Mouse (Mus musculus) midbrain, embryonic 16.5 days (tissue): ENCODE results near the gene Rap1gds1. TPM values are rescaled to one million over a fixed set of nuclear protein-coding genes. Genes with fewer than 3 reads are reported as not detected.

Source experiments
- ATAC-seq: fragments of 200-750 bp; cut with Nextera tagmentation; 2 replicates; pipeline ENCODE4 v1.8.0; 2017; ENCODE audit warnings: moderate TSS enrichment
- H3K27ac ChIP-seq: fragments of 300-500 bp; sonication (generic); 2 replicates; pipeline ENCODE4 v1.5.1; 2014; ENCODE audit warnings: mild to moderate bottlenecking, low read length, mixed read lengths
- H3K27me3 ChIP-seq: fragments of 300-500 bp; sonication (generic); 2 replicates; pipeline ENCODE4 v1.6.1; 2014; ENCODE audit warnings: low read depth, low read length, mixed read lengths; ENCODE audit not compliant: control insufficient read depth, insufficient read depth
- H3K36me3 ChIP-seq: fragments of 300-500 bp; sonication (generic); 2 replicates; pipeline ENCODE4 v1.6.1; 2014; ENCODE audit warnings: mild to moderate bottlenecking, low read length, moderate library complexity, mixed read lengths; ENCODE audit not compliant: control insufficient read depth, insufficient read depth
- H3K4me1 ChIP-seq: fragments of 300-500 bp; sonication (generic); 2 replicates; pipeline ENCODE4 v1.6.1; 2014; ENCODE audit warnings: mild to moderate bottlenecking, low read length, mixed read lengths; ENCODE audit not compliant: control insufficient read depth, insufficient read depth
- H3K4me2 ChIP-seq: fragments of 300-500 bp; sonication (generic); 2 replicates; pipeline ENCODE4 v1.6.1; 2014; ENCODE audit warnings: mild to moderate bottlenecking, low read length, mixed read lengths
- H3K4me3 ChIP-seq: fragments of 300-500 bp; sonication (generic); 2 replicates; pipeline ENCODE4 v1.5.1; 2014; ENCODE audit warnings: low read depth, mild to moderate bottlenecking, low read length, moderate library complexity, mixed read lengths
- H3K9ac ChIP-seq: fragments of 300-500 bp; sonication (generic); 2 replicates; pipeline ENCODE4 v1.6.1; 2014; ENCODE audit warnings: low read depth, low read length, mixed read lengths
- H3K9me3 ChIP-seq: fragments of 300-500 bp; sonication (generic); replicated peaks from 2 replicates; pipeline ENCODE4 v1.6.1; 2014; ENCODE audit warnings: mild to moderate bottlenecking, low read length, mixed read lengths; ENCODE audit not compliant: control insufficient read depth, poor library complexity, severe bottlenecking
- WGBS: fragments of 180-500 bp; shearing (Covaris S2); extraction: QIAGEN DNeasy Blood & Tissue Kit; methylation state at CpG from one replicate; pipeline ENCODE4 v1.1.7; 2014; 5-methylcytosine and 5-hydroxymethylcytosine counted together
- polyA plus RNA-seq: library from polyadenylated mRNA; unstranded; fragments of >200 nt; fragmentation: Nextera tagmentation; extraction: Ambion mirVana; gene quantifications from 2 replicates; pipeline ENCODE4 v1.2.1, GENCODE M21; 2015

Rap1gds1 gene
- polyA plus RNA-seq, 1 experiment from 2014 or later, result 82.9 TPM

DNA sequence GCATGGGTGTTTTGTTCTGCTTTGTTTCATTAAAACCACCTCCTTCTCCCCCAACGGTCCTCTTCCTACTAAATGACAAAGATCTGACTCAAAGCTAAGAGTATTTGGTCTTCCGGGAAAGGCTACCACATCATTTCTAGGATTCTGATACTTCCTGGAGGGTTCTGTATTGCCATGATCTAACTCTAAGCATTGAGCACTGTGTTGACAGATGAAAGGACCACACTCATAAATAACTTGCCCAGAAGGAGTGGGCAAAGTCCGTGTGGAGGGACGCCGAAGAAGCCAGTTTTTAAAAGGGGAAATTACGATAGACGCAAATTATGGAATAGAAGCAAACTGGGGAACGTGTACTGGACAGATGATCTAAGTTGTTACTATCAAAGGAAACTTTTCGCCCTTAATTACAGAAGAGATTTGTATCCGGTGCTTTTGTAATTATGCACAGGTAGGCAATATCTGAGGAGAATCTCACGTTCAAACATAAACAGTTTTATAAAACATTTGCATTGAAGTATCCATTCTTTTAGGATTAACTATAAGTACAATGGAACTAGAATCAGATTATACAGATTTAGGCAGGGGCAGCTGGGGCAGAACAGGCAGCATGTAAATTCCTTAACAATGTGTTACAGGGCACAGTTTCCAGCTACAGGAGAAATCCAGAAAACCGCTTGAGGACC, 1.1 kb downstream of the Rap1gds1 start:
- no peaks in the 10 kb centered on the region for H3K9me3 ChIP-seq
- H3K36me3 ChIP-seq, result no peaks in the 10 kb centered on the region
- peak overlapping the region; percentile 96 for H3K27ac ChIP-seq
- H3K9ac ChIP-seq, result peak overlapping the region; percentile 91
- H3K4me3 ChIP-seq, result peak overlapping the region; percentile 96
- no peak for ATAC-seq
- peak overlapping the region; percentile 76 for H3K4me2 ChIP-seq
- WGBS, result 4% methylated on average over 12 of the region's 12 CpGs
- peaks cover 8% of the 10 kb centered on the region for H3K4me1 ChIP-seq
- no peaks in the 10 kb centered on the region for H3K27me3 ChIP-seq

DNA sequence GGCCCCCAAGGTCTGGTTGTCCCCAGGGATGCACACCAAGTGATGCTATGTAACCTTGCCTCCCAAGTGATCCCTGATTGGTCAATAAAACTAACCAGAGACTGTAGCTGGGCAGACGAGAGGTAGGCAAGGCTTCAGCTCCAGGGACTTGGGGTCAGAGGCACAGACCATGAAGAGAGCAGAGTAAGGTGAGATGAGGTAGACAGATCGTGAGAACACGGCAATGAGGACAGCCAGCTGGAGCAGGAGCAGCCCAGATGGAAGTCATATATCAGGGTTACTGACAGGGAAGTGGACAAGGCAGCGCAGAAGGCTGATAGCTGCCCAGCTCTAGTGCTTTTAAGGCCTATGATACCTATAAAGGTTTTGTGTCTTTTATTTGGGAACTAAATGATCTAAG, 5.5 kb downstream of the Rap1gds1 start:
- no peak; the same call in 1 of the 2 replicates for ATAC-seq
- Histone ChIP-seq H3K4me2 (no peak overlapping the region), H3K36me3 (no peaks in the 10 kb centered on the region), H3K4me3 (no peak overlapping the region), H3K9me3 (no peaks in the 10 kb centered on the region), H3K27me3 (no peaks in the 10 kb centered on the region), H3K9ac (no peak overlapping the region), H3K4me1 (peaks cover 5% of the 10 kb centered on the region), H3K27ac (no peak overlapping the region)
- 85% methylated on average over 4 of the region's 4 CpGs for WGBS

DNA sequence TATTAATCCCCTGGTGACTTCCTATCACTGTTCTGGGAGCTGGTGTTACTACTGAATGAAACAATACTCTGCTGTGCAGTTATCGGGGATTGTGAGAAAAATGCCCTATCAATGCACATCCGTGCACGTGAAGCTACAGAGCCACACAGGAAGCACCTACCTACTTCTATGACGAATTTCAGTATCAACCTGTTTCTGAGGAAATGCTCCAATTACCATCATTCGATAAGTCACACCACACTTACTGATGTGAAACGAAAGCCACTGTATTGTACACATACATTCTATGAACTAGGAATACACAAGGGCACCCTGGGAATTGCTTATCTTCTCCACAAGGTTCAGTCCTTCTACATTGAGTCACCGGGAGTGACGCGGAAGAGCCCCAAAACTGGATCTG, 10.9 kb downstream of the Rap1gds1 start:
- 96% methylated on average over 9 of the region's 9 CpGs for WGBS
- Histone ChIP-seq H3K9me3 (peaks cover 4% of the 10 kb centered on the region; the same call in 1 of the 2 replicates), H3K4me2 (no peak overlapping the region), H3K9ac (no peak overlapping the region), H3K27ac (no peak overlapping the region), H3K27me3 (no peaks in the 10 kb centered on the region), H3K36me3 (no peaks in the 10 kb centered on the region), H3K4me1 (peaks cover 3% of the 10 kb centered on the region; the same call in 1 of the 2 replicates), H3K4me3 (no peak overlapping the region)
- ATAC-seq, result no peak

DNA sequence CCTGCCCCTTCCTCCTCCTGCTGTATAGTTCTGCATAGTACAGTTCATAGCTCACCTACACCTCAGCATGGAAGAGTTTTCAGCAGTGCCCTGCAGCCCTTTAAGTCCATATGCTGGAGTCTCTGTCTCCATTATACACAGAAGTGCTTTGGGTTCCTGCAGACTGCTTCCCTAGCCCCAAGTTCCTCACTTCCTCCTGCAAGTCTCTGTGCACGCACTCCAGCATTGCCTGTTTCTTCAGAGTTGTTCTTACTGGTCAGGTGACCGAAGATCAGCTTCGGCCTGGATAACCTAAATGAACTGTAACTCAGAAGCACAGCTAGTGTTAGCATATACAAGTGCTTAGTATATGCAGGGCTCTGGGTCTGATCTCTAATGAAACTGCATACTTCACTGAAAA, 12.9 kb downstream of the Rap1gds1 start:
- no peak for ATAC-seq
- no peak overlapping the region for H3K27ac ChIP-seq
- no peak overlapping the region for H3K4me3 ChIP-seq
- no peak overlapping the region for H3K9ac ChIP-seq
- no peak overlapping the region for H3K4me2 ChIP-seq
- H3K36me3 ChIP-seq, result no peaks in the 10 kb centered on the region
- no peaks in the 10 kb centered on the region for H3K4me1 ChIP-seq
- no peaks in the 10 kb centered on the region for H3K27me3 ChIP-seq
- 96% methylated on average over 3 of the region's 3 CpGs for WGBS
- peaks cover 4% of the 10 kb centered on the region; the same call in 1 of the 2 replicates for H3K9me3 ChIP-seq

DNA sequence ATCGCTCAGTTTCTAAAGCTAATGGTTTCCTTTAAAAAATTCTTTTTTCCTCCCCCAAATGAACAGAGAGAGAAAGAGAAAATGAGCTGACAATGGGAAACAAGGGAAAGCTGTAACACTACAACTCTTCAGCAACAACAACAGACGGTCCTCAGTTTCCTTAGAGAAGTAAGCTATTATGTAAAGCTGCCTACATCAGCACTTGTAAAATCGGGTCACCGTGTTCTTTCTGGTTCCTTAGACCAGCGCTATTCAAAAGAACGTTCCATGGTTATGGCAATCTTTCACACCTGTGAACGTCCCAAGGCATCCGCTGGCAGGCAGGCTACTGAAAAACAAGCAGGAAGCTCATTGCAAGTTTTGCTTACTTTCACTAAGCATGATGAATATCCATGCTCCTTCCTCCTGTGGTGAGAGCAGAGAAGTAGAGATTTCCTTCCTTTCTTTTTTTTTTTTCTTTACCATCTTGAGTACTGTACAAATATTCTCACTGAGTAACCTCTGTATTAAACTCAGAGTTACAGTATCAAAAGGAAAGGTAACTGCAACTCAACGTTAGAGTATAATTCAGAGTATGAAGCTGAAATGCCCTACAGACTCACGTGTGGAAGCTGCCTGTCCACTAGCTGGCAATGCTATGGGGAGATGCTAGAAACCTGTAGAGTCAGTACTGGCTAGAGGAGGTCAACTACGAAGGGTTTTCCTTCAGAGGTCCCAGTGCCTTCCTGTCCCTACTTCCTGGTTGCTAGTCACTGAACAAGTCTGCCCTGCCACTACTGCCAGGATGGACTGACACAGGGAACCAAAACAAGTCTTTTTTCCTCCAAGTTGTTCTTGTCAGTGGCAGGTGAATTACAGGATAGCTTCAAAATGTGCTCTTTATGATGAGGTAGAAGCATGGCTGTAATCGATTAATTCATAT, 26.0 kb downstream of the Rap1gds1 start:
- 89% methylated on average over 12 of the region's 12 CpGs for WGBS
- Histone ChIP-seq H3K4me3 (no peak overlapping the region), H3K9me3 (no peaks in the 10 kb centered on the region), H3K36me3 (peaks cover 3% of the 10 kb centered on the region; the same call in 1 of the 2 replicates), H3K27me3 (no peaks in the 10 kb centered on the region), H3K4me2 (no peak overlapping the region), H3K27ac (no peak overlapping the region), H3K9ac (no peak overlapping the region), H3K4me1 (no peaks in the 10 kb centered on the region)
- ATAC-seq, result no peak

DNA sequence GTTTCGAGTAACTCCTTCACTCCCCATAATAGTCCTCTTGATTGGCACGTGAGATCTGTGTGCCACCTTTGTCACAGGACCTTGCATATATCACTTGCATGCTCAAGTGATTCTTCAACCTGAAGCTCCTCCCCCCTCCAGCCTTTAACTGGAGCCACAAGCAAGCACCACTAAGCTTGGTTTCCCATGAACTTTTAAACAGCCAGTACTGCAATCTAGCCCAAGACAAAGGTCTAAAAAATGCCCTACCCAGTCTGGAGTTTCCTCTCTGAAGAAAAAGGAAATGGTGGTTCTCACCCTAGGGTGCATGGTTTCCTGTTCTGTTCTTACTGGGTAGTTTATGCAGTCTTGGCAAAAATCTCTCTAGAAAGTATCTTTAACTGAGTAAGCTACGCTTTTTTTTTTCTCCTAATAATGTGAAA, 32.6 kb downstream of the Rap1gds1 start:
- Histone ChIP-seq H3K36me3 (peaks cover 3% of the 10 kb centered on the region; the same call in 1 of the 2 replicates), H3K4me2 (no peak overlapping the region), H3K9ac (no peak overlapping the region), H3K27me3 (no peaks in the 10 kb centered on the region), H3K9me3 (no peaks in the 10 kb centered on the region), H3K27ac (no peak overlapping the region), H3K4me3 (no peak overlapping the region), H3K4me1 (no peaks in the 10 kb centered on the region)
- 82% methylated on average over 3 of the region's 3 CpGs for WGBS
- ATAC-seq, result no peak

DNA sequence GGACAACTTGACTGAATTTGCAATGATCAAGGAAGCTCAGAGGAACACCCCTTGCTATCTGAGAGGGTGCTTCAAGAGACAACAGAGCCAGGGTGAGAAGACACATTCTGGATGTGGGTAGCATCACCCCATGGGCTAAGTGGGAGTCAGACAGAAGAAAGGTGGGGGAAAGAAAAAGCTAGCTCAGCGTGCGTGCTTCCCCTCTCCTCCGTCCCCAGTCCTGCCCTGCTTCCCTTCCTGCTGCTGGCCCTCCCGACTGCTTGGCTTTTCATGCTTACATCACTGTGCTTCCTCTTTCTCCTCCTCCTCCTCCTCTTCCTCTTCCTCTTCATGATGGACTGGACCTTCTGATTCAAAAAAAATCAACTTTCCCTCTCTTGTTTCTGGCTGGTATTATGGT, 33.1 kb downstream of the Rap1gds1 start:
- ATAC-seq, result no peak
- WGBS, result 84% methylated on average over 4 of the region's 4 CpGs
- no peak overlapping the region for H3K27ac ChIP-seq
- no peak overlapping the region for H3K9ac ChIP-seq
- H3K4me2 ChIP-seq, result no peak overlapping the region
- no peak overlapping the region for H3K4me3 ChIP-seq
- H3K27me3 ChIP-seq, result no peaks in the 10 kb centered on the region
- H3K36me3 ChIP-seq, result peaks cover 3% of the 10 kb centered on the region; the same call in 1 of the 2 replicates
- H3K4me1 ChIP-seq, result no peaks in the 10 kb centered on the region
- no peaks in the 10 kb centered on the region for H3K9me3 ChIP-seq

DNA sequence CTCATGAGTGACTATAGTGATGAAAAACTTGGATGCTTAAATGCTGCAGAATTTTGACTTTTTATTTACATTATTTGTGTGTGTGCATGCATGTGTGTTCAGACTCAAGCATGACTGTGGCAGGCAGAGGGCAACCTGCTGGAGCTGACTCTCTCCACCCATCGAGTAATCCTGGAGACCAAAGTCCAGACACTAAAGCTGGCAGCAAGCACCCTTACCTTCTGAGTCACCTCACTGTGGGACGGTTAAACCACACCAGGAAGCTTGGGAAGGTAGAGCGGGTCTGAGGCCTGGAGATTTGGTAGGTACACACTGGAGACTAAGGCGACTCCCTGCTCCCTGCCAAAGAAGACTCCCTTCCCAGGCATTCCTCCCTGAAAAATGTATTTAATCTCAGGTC, 38.0 kb downstream of the Rap1gds1 start:
- Histone ChIP-seq H3K9me3 (0 out of 2 replicates have a peak, but pooled peaks cover 2% of the 10 kb centered on the region), H3K9ac (no peak overlapping the region), H3K4me3 (no peak overlapping the region), H3K4me2 (no peak overlapping the region), H3K4me1 (no peaks in the 10 kb centered on the region), H3K27me3 (no peaks in the 10 kb centered on the region), H3K27ac (no peak overlapping the region), H3K36me3 (peaks cover 8% of the 10 kb centered on the region; the same call in 1 of the 2 replicates)
- ATAC-seq, result no peak
- WGBS, result 94% methylated on average over 4 of the region's 4 CpGs

DNA sequence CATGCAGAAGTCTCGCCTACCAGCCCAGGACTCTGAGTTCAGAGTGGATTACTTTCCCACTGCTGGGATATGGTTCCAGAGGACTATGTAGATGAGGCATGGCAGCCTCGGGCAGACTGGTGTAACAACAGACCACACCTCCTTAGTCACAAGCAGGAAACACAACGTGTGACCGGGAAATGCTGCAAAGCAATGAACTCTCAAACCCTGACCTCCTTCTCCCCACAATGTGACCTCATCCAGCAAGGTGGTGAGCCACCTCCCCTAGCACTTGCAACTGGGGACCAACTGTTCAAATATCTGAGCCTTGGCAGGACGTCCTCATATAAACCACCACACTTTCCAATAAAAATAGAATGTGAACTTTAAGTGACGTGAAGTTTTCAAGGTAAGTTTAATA, 41.8 kb downstream of the Rap1gds1 start:
- ATAC-seq, result no peak

More for the DNA sequence above, 41.8 kb downstream of the Rap1gds1 start:
- Histone ChIP-seq H3K4me2 (no peak overlapping the region), H3K4me1 (no peaks in the 10 kb centered on the region), H3K9me3 (0 out of 2 replicates have a peak, but pooled peaks cover 2% of the 10 kb centered on the region), H3K36me3 (peaks cover 8% of the 10 kb centered on the region; the same call in 1 of the 2 replicates), H3K4me3 (no peak overlapping the region), H3K27me3 (no peaks in the 10 kb centered on the region), H3K9ac (no peak overlapping the region), H3K27ac (no peak overlapping the region)
- WGBS, result 87% methylated on average over 6 of the region's 6 CpGs
